Mouse (Mus musculus) megakaryocyte progenitor cell, adult 5-6 weeks (primary cell): ENCODE results near the gene Gna13. TPM values are rescaled to one million over a fixed set of nuclear protein-coding genes. Genes with fewer than 3 reads are reported as not detected.
A peak's percentile ranks its signal among the peaks of the same experiment; 100 is the strongest.
"Not testable (repeated sequence)": the region's sequence is repeated elsewhere in the genome, so short reads cannot be mapped to it uniquely, and the experiment has no call there.

Experiments
- ATAC-seq: replicated peaks from 2 replicates; pipeline ENCODE4 v1.8.0; 2016; ENCODE audit warnings: mild to moderate bottlenecking, moderate TSS enrichment, inconsistent platforms; ENCODE audit not compliant: poor library complexity
- total RNA-seq, 2 experiments: library from RNA; stranded (forward) in 1 of 2; stranded (reverse) in 1 of 2; fragments of 157-497, 149-512 nt in 1 of 2; fragments of 200-1000 nt in 1 of 2; gene quantifications; 2 replicates each; pipeline versions ENCODE4 v1.2.3 to v1.2.4; 2015 to 2017

Gna13 gene
- total RNA-seq (2015): 50.4 and 59.9 TPM in 2 replicates
- 36.3 and 42.8 TPM in 2 replicates for total RNA-seq (2017)

DNA sequence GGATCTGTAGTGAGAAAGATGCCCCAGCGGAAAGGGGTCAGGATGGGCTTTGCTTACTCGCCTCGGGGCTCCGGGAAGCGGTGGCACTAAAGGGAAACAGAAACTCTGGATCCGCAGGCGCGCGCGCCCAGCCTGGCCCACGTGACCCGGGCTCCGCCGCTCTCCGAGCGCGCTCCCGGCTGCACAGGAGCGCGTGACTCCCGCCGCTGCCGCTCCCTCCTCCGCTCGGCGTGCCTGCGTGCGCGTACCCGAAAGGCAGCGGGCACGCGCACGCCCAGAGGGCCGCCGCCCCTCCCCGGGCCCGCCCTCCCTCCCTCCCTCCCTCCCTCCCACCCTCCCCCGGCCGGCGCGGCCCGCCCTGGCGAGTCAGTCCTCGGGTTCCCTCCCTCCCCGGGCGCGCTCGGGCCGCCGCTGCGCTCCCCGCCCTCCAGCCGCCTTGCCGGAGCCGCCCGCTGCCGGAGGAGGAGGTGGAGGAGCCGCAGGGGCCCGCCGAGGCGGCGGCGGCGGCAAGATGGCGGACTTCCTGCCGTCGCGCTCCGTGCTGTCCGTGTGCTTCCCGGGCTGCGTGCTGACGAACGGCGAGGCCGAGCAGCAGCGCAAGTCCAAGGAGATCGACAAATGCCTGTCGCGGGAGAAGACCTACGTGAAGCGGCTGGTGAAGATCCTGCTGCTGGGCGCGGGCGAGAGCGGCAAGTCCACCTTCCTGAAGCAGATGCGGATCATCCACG is at the start of gene Gna13:
Gna13 (plus strand) TSS at position 369 of the 728 bp plus-strand sequence.
- ATAC-seq: peak; percentile 64

- ATAC-seq: peak; percentile 67
Observed at GRCm38 (mm10) chr11:109316921-109317320, 45.7 kb upstream of the Gna13 start.

DNA sequence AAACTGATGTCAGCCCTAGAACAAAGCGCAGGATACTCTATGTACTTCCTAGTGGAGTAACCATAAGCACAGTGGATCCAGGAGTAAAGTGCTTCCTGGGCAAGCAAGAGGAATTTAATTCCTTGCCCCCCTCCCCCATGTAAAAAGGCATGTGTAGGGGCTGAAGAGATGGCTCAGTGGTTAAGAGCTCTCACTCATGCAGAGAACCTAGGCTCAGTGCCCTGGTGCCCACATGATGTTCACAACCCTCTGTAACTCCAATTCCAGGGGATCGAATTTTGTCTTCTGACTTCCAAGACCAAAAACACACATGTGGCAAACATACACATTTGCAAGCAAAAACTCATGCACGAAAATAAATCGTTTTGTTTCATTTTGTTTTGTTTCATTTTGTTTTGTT is 43.2 kb upstream of the Gna13 start:
- no peak for ATAC-seq

DNA sequence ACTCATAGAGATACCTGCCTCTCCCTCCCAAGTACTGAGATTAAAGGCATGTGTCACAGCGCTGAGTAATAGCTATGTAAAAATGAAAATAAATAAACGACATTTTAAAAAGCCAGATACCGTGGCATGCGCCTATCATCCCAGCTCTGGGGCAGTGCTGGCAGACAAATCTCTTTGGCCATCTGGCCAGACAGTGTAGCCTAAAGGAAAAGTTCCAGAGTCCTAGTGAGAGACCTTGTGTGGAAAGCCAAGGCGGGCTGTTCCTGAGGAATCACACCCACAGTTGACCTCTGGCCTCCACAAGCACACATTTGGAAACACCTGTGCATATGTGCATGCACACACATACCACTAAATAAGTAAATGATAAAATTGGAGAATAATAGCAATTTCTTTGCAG is 42.7 kb upstream of the Gna13 start:
- no peak for ATAC-seq

DNA sequence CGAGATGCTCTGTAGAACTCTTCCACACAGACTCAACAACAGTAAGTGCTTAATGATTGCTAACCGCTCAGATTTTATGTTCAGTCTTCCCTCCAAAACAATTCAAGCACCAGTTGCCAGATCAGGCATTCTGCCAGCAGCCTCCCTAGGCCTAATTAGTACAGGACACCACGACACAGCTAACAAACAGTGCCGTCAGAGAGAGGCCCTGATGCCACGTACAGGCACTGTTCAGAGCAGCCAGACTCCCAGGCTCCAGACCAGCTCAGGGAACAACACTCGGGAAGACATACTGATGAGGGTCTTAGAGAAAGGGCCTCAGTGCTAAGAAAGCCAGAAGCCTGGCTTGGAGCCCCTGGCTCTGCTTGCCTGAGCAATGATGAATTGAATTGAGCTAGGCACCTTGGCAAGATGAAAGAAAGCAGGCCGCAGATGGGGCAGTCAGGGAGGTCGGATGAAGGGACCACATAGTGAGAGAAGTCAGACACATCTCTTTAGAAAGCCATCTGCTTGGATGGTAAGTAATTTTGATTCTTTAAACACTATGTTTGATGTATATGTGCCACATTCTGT is 42.2 kb upstream of the Gna13 start:
- no peak for ATAC-seq

- ATAC-seq: peak; percentile 63
Observed at GRCm38 (mm10) chr11:109326270-109326669, 36.4 kb upstream of the Gna13 start.

DNA sequence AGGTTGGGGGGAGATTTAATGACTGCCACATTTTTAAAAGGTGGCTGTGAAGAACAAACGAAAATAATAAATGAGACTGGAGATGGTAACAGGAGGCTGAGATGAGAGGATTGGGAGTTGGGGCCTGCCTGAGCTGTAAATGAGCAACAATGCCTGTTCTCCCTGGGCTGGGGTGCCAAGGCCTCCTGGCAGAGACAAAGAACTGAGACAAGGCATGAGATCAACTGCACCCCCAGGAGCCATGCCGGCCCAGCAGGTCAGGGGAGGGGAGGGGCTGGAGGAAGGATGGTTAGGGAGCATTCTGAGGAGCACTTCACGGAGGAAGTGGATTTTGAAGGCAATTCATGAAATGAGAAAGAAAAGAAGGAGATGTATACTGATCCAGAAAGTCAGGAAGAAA is 35.2 kb upstream of the Gna13 start:
- no peak for ATAC-seq

DNA sequence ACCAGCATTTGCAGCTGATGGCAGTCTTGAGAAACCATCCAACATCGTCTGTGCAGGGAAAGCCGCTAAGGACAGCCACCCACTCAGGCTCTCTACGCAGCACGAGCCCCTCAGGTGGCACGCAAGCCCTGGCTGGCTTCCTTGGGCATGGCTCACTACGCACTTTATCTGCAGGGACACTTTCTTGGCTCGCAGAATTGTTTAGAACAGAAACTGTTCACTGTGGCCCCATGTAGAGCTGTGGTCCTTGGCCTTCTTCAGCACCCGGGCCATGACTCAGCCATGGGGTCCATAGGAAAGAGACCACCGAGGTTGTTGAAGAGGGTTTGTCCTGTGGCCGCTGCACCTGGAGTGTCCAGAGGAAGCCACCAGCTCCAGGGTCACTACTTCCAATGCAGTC is 34.7 kb upstream of the Gna13 start:
- no peak for ATAC-seq

DNA sequence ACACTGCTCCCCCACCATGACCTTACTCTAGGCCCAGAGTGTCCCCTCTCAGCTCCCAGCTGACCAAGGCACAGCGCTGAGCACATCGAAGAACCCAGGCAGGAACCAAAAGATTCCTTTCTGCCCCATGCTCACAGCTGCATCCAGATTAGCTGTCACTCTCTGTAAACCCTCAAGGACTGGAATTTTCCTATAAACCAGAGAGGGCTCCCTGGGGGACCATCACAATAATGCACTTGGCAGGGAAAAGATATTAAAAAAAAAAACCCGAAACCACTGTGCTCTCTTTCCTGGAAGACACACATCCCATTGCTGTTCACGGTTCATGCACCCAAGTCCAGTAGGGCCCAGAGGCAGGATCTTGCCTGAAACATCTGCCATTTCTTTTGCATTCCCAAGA is 33.3 kb upstream of the Gna13 start:
- no peak for ATAC-seq

DNA sequence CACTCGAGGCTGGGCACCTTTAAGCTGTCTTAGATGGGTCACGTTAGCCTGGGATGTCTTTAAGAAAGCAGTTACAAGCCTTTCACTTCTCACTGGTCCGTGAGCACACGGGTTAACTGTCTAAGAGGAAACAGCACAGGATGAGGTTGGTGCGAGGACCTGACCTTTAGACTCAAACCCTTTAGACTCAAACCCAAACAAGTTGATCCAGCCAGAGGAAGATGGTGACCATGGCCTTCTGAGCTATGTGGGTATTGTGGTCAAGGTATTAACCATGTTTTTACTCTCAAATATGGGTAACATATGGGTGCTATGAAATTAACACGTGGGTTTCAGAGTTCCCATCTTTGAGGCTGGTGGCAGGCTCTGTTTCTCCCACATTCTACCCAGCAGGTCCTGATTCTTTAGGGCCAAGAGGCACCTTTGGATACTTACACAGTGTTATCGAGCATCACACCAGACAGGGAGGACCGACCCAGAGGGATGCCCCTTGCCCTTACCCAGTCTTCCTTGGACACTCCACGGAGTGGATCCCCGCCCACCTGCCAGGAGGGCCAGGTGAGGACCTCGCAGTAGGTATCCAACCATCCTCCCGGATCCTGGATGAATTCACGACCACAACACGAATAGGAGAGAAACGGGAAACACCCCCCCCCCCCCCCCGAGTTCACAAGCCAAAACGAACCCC is 31.8 kb upstream of the Gna13 start:
- ATAC-seq: no peak

DNA sequence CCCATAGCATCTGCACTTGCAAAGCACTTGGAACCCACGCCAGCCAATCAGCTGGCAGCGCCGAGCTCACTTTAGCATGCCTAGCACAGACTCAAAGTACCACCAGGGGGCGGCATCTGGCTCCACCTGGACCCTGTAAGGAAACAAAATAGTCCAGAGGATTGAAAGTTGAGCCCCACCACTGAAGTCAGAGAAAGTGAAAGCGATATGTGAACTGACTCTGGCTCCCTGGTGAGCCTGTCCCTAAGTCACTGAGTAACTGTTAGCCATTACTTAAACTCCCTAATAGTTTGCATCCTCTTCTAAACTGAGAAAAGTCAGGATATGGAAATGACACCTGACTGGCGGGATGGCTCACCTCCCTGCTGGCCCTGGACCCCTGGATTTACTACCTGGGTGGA is 31.2 kb upstream of the Gna13 start:
- peak; percentile 95 for ATAC-seq

DNA sequence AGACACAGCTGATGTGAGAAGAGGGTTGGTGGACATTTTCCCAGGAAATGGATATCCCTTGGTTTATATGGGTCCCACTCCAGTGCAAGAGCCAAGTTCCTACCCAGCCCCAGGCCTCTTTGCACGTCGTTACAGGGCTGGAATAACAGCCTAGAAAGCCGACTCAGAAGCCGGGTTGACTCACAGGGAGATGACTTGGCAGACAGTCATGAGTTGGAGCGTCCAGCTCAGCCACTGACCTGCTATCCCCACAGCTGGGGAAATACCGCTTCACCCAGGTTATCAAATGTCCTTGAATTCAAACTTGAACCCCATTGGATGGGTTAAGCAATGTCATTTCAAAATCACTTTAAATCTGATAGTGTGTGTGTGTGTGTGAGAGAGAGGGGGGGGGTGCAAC is 29.9 kb upstream of the Gna13 start:
- no peak for ATAC-seq

- no peak for ATAC-seq
Observed at GRCm38 (mm10) chr11:109334773-109335172, 27.9 kb upstream of the Gna13 start.

GRCm38 (mm10) chr11:109335890-109336289 is 26.7 kb upstream of the Gna13 start:
- ATAC-seq: no peak

DNA sequence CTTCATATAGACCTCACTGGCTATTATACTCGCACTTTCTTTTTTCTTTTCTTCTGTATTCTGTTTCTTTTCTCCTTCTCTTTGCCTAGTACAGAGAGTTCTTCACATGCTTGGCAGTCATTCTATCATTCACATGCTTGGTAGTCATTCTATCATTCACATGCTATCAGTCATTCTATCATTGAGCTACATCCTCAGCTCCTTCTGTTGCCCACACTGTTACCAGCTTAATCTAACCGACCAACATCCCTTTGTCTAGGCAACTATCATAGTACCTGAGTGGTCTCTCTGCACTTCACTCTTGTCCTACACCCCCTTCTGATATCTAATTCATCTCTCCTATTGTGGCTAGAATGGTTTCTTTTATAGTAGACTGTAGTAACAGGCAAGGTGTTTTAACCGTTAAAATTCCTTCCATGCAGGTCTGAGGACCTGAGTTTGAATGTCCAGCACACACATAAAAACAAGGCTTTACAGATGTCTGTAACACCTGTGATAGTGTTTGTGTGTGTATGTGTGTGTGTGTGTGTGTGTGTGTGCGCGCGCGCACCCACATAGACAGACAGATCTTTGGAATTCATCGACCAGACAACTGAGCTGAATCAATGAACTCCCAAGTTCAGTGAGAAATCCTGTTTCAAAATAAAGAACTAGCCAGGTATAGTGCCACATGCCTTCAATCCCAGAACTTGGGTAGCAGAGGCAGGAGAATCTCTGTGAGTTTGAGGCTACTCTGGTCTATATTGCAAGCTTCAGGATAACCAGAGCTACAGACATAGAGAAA is 23.3 kb upstream of the Gna13 start:
- no peak for ATAC-seq

DNA sequence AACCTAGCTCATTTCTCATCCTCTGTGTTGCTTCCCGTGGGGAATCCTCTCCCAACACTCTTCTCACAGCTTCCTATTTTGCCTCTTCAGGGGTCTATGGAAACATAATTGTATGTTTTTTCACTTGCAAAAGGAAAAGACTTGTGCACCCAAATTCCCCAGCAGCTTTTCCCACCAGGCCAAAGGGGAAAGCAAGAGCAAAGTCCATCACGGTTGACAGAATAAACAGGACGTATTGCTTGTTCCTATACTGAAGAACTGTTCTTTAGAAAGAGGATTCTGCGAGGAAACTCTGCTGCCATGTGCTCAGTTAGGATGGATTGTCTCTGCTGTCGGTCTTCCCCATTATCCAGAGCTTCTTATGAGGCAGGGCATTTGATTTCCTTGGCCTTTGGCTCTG is 22.1 kb upstream of the Gna13 start:
- ATAC-seq: no peak

DNA sequence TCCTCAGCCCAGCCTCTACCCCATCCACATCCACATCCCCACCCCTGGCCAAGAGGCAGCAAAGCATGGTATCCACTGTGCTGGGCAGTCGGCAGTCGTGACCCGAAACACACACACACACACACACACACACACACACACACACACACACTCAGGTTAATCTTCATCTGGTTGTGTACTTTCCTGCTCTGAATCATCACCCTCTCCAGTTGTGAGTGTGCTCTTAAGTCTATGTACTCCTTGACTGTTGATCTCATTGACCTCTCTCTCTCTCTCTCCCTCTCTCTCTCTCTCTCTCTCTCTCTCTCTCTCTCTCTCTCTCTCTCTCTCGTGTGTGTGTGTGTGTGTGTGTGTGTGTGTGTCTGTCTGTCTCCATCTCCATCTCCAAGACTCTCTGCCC is 20.0 kb upstream of the Gna13 start:
- not testable (repeated sequence) for ATAC-seq

DNA sequence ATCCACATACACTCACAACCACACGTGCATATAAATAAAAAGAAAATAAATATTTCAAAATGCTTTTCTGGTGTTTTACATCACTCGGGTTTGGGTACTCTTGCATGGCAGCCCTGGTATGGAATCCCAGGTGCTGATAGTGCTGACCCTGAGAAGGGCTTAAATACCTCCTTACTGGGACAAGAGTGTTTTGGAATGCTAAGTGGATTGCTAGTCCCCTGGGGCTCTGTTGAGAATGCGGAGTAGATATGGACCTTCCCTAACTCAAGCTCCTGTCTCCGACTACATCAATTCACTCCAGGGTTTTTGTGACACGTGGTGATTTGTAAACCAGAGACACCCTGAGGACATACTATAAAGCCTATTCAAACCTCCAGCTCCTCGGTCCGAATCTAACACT is 19.1 kb upstream of the Gna13 start:
- no peak for ATAC-seq

DNA sequence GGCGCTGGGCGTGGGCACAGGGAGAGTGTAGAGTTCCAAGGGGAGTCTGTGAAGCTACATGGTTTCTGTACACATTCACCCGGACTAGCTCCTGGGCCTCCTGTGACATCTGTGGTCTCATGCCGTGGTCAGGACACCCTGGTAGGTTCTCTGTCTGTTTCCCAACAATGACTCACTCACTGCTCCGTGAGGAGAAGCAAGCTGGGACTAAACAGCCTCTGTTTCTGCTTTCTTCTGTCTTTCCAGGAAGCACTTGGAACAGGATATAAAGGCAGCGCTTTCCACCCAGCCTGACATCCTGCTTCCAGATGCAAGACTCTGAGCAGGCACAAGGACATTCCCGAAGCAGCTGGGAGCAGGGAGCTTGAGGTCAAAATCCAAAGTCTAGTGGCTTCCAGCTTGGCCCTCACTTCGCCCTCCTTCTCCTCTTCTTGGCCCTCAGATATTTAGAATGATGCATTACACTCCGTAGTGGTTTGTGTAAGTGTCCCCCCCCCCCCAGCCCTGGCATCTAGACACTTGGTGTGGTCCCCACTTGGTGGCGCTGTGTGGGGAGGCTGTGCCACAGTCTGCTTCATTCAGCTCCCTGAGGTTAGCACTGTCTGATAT is 18.5 kb upstream of the Gna13 start:
- peak; percentile 66 for ATAC-seq

DNA sequence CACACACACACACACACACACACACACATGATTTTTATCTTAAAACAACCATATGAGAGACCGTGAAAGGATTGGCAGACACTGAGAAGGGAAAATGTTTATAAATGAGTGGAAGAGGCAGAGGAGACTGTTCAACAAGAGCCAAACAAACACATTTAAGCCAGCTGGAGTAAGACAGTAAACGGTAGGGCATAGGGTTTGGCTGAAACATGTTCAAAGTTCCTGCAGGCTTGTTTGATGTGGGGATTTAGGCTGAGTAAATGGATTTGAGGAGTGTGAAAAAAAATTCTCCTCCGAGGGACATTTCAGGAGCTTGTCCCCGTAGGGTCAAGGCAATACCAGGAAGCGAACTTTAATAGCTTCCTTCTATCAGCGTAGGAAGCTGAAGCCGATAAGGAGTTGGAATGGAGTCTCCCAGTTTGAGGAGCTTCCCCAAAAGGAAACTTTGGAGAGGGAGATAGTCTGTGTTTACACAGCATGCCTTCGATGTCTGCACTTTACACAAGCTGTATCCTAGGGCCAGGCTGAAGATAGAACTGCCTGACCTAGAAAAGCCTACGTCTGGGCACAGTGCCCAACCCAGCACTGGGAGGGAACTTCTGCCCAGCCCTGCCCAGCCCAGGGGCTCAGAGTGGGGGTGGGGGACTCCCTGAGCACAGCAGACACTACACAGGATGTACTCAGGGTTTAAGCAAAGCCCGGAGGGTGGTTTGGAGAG is 15.2 kb upstream of the Gna13 start:
- peak; percentile 56 for ATAC-seq
